Mouse (Mus musculus) lung, embryonic 16.5 days (tissue): ENCODE results near the gene Chst3. TPM values are rescaled to one million over a fixed set of nuclear protein-coding genes. Genes with fewer than 3 reads are reported as not detected.
A peak's percentile ranks its signal among the peaks of the same experiment; 100 is the strongest.

ENCODE experiments used
- ATAC-seq: fragments of 200-750 bp; cut with Nextera tagmentation; 2 replicates; pipeline ENCODE4 v1.8.0; 2017; ENCODE audit warnings: low read depth, mild to moderate bottlenecking, moderate library complexity
- H3K27ac ChIP-seq: fragments of 300-500 bp; sonication (generic); 2 replicates; pipeline ENCODE4 v1.5.1; 2014; ENCODE audit warnings: mild to moderate bottlenecking, control low read depth, low read length
- H3K27me3 ChIP-seq: fragments of 300-500 bp; sonication (generic); 2 replicates; pipeline ENCODE4 v1.6.1; 2014; ENCODE audit warnings: low read depth, low read length, mixed read lengths; ENCODE audit not compliant: control insufficient read depth, insufficient read depth
- H3K36me3 ChIP-seq: fragments of 300-500 bp; sonication (generic); 2 replicates; pipeline ENCODE4 v1.6.1; 2014; ENCODE audit warnings: low read length; ENCODE audit not compliant: control insufficient read depth, insufficient read depth
- H3K4me1 ChIP-seq: fragments of 300-500 bp; sonication (generic); replicated peaks from 2 replicates; pipeline ENCODE4 v1.6.1; 2014; ENCODE audit warnings: low read length, mixed read lengths; ENCODE audit not compliant: control insufficient read depth, insufficient read depth
- H3K4me2 ChIP-seq: fragments of 300-500 bp; sonication (generic); 2 replicates; pipeline ENCODE4 v1.6.1; 2014; ENCODE audit warnings: low read depth, low read length, control low read depth
- H3K4me3 ChIP-seq: fragments of 300-500 bp; sonication (generic); 2 replicates; pipeline ENCODE4 v1.5.1; 2014; ENCODE audit warnings: mild to moderate bottlenecking, low read length, control low read depth
- H3K9ac ChIP-seq: fragments of 300-500 bp; sonication (generic); 2 replicates; pipeline ENCODE4 v1.6.1; 2014; ENCODE audit warnings: low read length, control low read depth
- H3K9me3 ChIP-seq: fragments of 300-500 bp; sonication (generic); 2 replicates; pipeline ENCODE4 v1.6.1; 2016; ENCODE audit warnings: low read length; ENCODE audit not compliant: control insufficient read depth
- WGBS: fragments of 180-500 bp; shearing (Covaris S2); extraction: QIAGEN DNeasy Blood & Tissue Kit; methylation state at CpG from one replicate; pipeline ENCODE4 v1.1.7; 2014; 5-methylcytosine and 5-hydroxymethylcytosine counted together
- polyA plus RNA-seq: library from polyadenylated mRNA; unstranded; fragments of >200 nt; fragmentation: Nextera tagmentation; extraction: Ambion mirVana; gene quantifications from 2 replicates; pipeline ENCODE4 v1.2.1, GENCODE M21; 2015

Gene Chst3
- polyA plus RNA-seq, 1 experiment from 2014 or later = 2.1 TPM

GRCm38 (mm10) chr10:60207166-60207705 lies 11.8 kb downstream of the Chst3 start:
- no peak overlapping the region for H3K9ac ChIP-seq
- peaks cover 31% of the 10 kb centered on the region for H3K4me1 ChIP-seq
- no peaks in the 10 kb centered on the region for H3K9me3 ChIP-seq
- H3K36me3 ChIP-seq = no peaks in the 10 kb centered on the region
- no peak overlapping the region for H3K27ac ChIP-seq
- no peak overlapping the region for H3K4me2 ChIP-seq
- WGBS = 55% methylated on average over 8 of the region's 8 CpGs
- H3K27me3 ChIP-seq = no peaks in the 10 kb centered on the region
- no peak overlapping the region for H3K4me3 ChIP-seq
- no peak for ATAC-seq

- H3K9ac ChIP-seq = no peak overlapping the region
- no peaks in the 10 kb centered on the region for H3K36me3 ChIP-seq
- H3K4me2 ChIP-seq = no peak overlapping the region
- peak; percentile 37; the same call in 1 of the 2 replicates for ATAC-seq
- no peak overlapping the region for H3K27ac ChIP-seq
- no peaks in the 10 kb centered on the region for H3K27me3 ChIP-seq
- H3K4me1 ChIP-seq = peaks cover 39% of the 10 kb centered on the region
- WGBS = 37% methylated on average over 9 of the region's 9 CpGs
- no peaks in the 10 kb centered on the region for H3K9me3 ChIP-seq
- H3K4me3 ChIP-seq = no peak overlapping the region
Measured at GRCm38 (mm10) chr10:60205601-60206241, 13.3 kb downstream of the Chst3 start.

- no peak overlapping the region for H3K4me3 ChIP-seq
- no peaks in the 10 kb centered on the region for H3K9me3 ChIP-seq
- H3K9ac ChIP-seq = no peak overlapping the region
- H3K27ac ChIP-seq = peak overlapping the region; percentile 85
- H3K36me3 ChIP-seq = no peaks in the 10 kb centered on the region
- peak; percentile 39; the same call in 1 of the 2 replicates for ATAC-seq
- 36% methylated on average over 5 of the region's 5 CpGs for WGBS
- H3K4me2 ChIP-seq = no peak overlapping the region
- H3K27me3 ChIP-seq = no peaks in the 10 kb centered on the region
- H3K4me1 ChIP-seq = peaks cover 37% of the 10 kb centered on the region
Measured at GRCm38 (mm10) chr10:60202785-60203184, 16.3 kb downstream of the Chst3 start.

- Histone ChIP-seq H3K27ac (0 out of 2 replicates have a peak overlapping the region, but pooled peaks have one; percentile 85), H3K9ac (no peak overlapping the region), H3K4me2 (no peak overlapping the region), H3K9me3 (no peaks in the 10 kb centered on the region), H3K4me3 (no peak overlapping the region), H3K36me3 (no peaks in the 10 kb centered on the region), H3K4me1 (peaks cover 32% of the 10 kb centered on the region), H3K27me3 (no peaks in the 10 kb centered on the region)
- WGBS = 61% methylated on average over 6 of the region's 6 CpGs
- no peak for ATAC-seq
Measured at GRCm38 (mm10) chr10:60200996-60201395, 18.1 kb downstream of the Chst3 start.

- no peaks in the 10 kb centered on the region for H3K9me3 ChIP-seq
- H3K4me3 ChIP-seq = no peak overlapping the region
- 42% methylated on average over 6 of the region's 6 CpGs for WGBS
- no peak overlapping the region for H3K9ac ChIP-seq
- peaks cover 46% of the 10 kb centered on the region for H3K4me1 ChIP-seq
- ATAC-seq = no peak
- no peaks in the 10 kb centered on the region for H3K36me3 ChIP-seq
- no peak overlapping the region for H3K4me2 ChIP-seq
- H3K27ac ChIP-seq = no peak overlapping the region
- H3K27me3 ChIP-seq = no peaks in the 10 kb centered on the region
Measured at GRCm38 (mm10) chr10:60199378-60199777, 19.7 kb downstream of the Chst3 start.

- no peak overlapping the region for H3K4me3 ChIP-seq
- H3K36me3 ChIP-seq = no peaks in the 10 kb centered on the region
- no peak overlapping the region for H3K4me2 ChIP-seq
- H3K27me3 ChIP-seq = no peaks in the 10 kb centered on the region
- 50% methylated on average over 10 of the region's 10 CpGs for WGBS
- H3K9ac ChIP-seq = no peak overlapping the region
- peak overlapping the region; percentile 71 for H3K27ac ChIP-seq
- ATAC-seq = peak; percentile 89
- H3K4me1 ChIP-seq = peaks cover 46% of the 10 kb centered on the region
- no peaks in the 10 kb centered on the region for H3K9me3 ChIP-seq
Measured at GRCm38 (mm10) chr10:60197406-60197821, 21.6 kb downstream of the Chst3 start.

- H3K4me2 ChIP-seq = no peak overlapping the region
- 0 out of 2 replicates have a peak overlapping the region, but pooled peaks have one; percentile 19 for H3K27ac ChIP-seq
- H3K36me3 ChIP-seq = no peaks in the 10 kb centered on the region
- H3K4me3 ChIP-seq = no peak overlapping the region
- no peaks in the 10 kb centered on the region for H3K27me3 ChIP-seq
- H3K9ac ChIP-seq = no peak overlapping the region
- 43% methylated on average over 5 of the region's 5 CpGs for WGBS
- H3K4me1 ChIP-seq = peaks cover 43% of the 10 kb centered on the region
- ATAC-seq = peak; percentile 1
- no peaks in the 10 kb centered on the region for H3K9me3 ChIP-seq
Measured at GRCm38 (mm10) chr10:60196971-60197370, 22.1 kb downstream of the Chst3 start.

GRCm38 (mm10) chr10:60195087-60195486 lies 24.0 kb downstream of the Chst3 start:
- H3K27ac ChIP-seq = peak overlapping the region; percentile 63
- 0 out of 2 replicates have a peak, but pooled peaks have one; percentile 3 for ATAC-seq
- H3K36me3 ChIP-seq = no peaks in the 10 kb centered on the region
- no peak overlapping the region for H3K4me2 ChIP-seq
- no peaks in the 10 kb centered on the region for H3K27me3 ChIP-seq
- no peaks in the 10 kb centered on the region for H3K9me3 ChIP-seq
- H3K4me3 ChIP-seq = no peak overlapping the region
- H3K4me1 ChIP-seq = peaks cover 42% of the 10 kb centered on the region
- no peak overlapping the region for H3K9ac ChIP-seq
- 14% methylated on average over 4 of the region's 4 CpGs for WGBS

- ATAC-seq = peak; percentile 76
- 6% methylated on average over 19 of the region's 19 CpGs for WGBS
- peak overlapping the region; percentile 43 for H3K9ac ChIP-seq
Measured at GRCm38 (mm10) chr10:60193532-60194423, 25.3 kb downstream of the Chst3 start.

More at GRCm38 (mm10) chr10:60193532-60194423, 25.3 kb downstream of the Chst3 start:
- no peaks in the 10 kb centered on the region for H3K27me3 ChIP-seq
- H3K4me2 ChIP-seq = peak overlapping the region; percentile 50
- H3K4me1 ChIP-seq = peaks cover 39% of the 10 kb centered on the region
- H3K36me3 ChIP-seq = no peaks in the 10 kb centered on the region
- H3K9me3 ChIP-seq = no peaks in the 10 kb centered on the region
- H3K4me3 ChIP-seq = peak overlapping the region; percentile 25
- H3K27ac ChIP-seq = peak overlapping the region; percentile 56
